Mouse (Mus musculus) lung, postnatal 0 days (tissue): ENCODE measurements around the gene Tox4.

ENCODE experiments used
- CTCF ChIP-seq: IDR thresholded peaks from 2 replicates; pipeline ENCODE4 v1.5.1; 2016; ENCODE audit warnings: antibody characterized with exemption, mild to moderate bottlenecking
- EP300 ChIP-seq: IDR thresholded peaks from 2 replicates; pipeline ENCODE4 v1.6.1; 2016; ENCODE audit warnings: antibody characterized with exemption, mild to moderate bottlenecking, control low read depth

- TF ChIP-seq CTCF (no peak), EP300 (no peak)
These were observed 36.4 kb downstream of the Tox4 start for GRCm38 (mm10) chr14:52315283-52315780.
